Comparison of ENCODE assay signal across 10 mouse cellular contexts in genomic region chr10:78575690-78576089, GRCm38 (mm10). TPM values are rescaled to one million over a fixed set of nuclear protein-coding genes. Genes with fewer than 3 reads are reported as not detected.
DNase-seq lines count a peak whose midpoint lies in the region; ATAC-seq and TF ChIP-seq lines count a peak whose summit lies in the region.
"Had no signal": no experiment of that assay in that cellular context is flagged by ENCODE, and none has a peak within 500 bp of the region (broad histone marks: within the 10 kb centered on the region; RNA-seq: fewer than 3 reads in every experiment).

No protein-coding gene starts in this region.

- 94% methylated on average over 2 of the region's 2 CpGs for WGBS in forebrain, embryonic 10.5 days
- WGBS in forebrain, embryonic 11.5 days: 85% methylated on average over 2 of the region's 2 CpGs
- 59% methylated on average over 2 of the region's 2 CpGs for WGBS in intestine, embryonic 16.5 days
- 67% methylated on average over 2 of the region's 2 CpGs for WGBS in midbrain, embryonic 16.5 days

- peaks cover 35% of the 10 kb centered on the region for H3K36me3 ChIP-seq in forebrain, embryonic 10.5 days (replicated peaks)
- H3K36me3 ChIP-seq in forebrain, embryonic 11.5 days (ENCODE audit: control insufficient read depth, insufficient read depth, low read length): no peaks in the 10 kb centered on the region; the same call in 1 of the 2 replicates
- H3K36me3 ChIP-seq in intestine, embryonic 16.5 days (ENCODE audit: control insufficient read depth, insufficient read depth, low read length): 0 out of 2 replicates have a peak, but pooled peaks cover 3% of the 10 kb centered on the region
- 0 out of 2 replicates have a peak, but pooled peaks cover under 1% of the 10 kb centered on the region for H3K36me3 ChIP-seq in midbrain, embryonic 16.5 days (ENCODE audit: control insufficient read depth, insufficient read depth, low read length)

- H3K9me3 ChIP-seq in forebrain, embryonic 10.5 days: no peaks in the 10 kb centered on the region
- no peaks in the 10 kb centered on the region for H3K9me3 ChIP-seq in forebrain, embryonic 11.5 days (ENCODE audit: control insufficient read depth, low read length)
- no peaks in the 10 kb centered on the region for H3K9me3 ChIP-seq in intestine, embryonic 16.5 days (ENCODE audit: control insufficient read depth, low read length)
- H3K9me3 ChIP-seq in midbrain, embryonic 16.5 days (replicated peaks; ENCODE audit: control insufficient read depth, low read length, poor library complexity, severe bottlenecking): no peaks in the 10 kb centered on the region

- no peak for ATAC-seq in forebrain, embryonic 11.5 days (replicated peaks; ENCODE audit: low FRiP score)
- no peak for ATAC-seq in intestine, embryonic 16.5 days
- ATAC-seq in midbrain, embryonic 16.5 days: no peak

- no peak overlapping the region for H3K9ac ChIP-seq in forebrain, embryonic 11.5 days (ENCODE audit: low read length)
- 0 out of 2 replicates have a peak overlapping the region, but pooled peaks have one; percentile 82 for H3K9ac ChIP-seq in intestine, embryonic 16.5 days (ENCODE audit: low read depth, low read length)
- 0 out of 2 replicates have a peak overlapping the region, but pooled peaks have one; percentile 21 for H3K9ac ChIP-seq in midbrain, embryonic 16.5 days (ENCODE audit: low read depth, low read length)

- H3K4me1 ChIP-seq in forebrain, embryonic 10.5 days: peaks cover 10% of the 10 kb centered on the region
- H3K4me1 ChIP-seq in forebrain, embryonic 11.5 days (replicated peaks; ENCODE audit: control insufficient read depth, insufficient read depth, low read length): no peaks in the 10 kb centered on the region
- 0 out of 2 replicates have a peak, but pooled peaks cover 5% of the 10 kb centered on the region for H3K4me1 ChIP-seq in embryonic fibroblast, embryonic 13.5 days (ENCODE audit: control insufficient read depth, insufficient read depth, low read length)
- peaks cover 4% of the 10 kb centered on the region for H3K4me1 ChIP-seq in intestine, embryonic 16.5 days (ENCODE audit: control insufficient read depth, insufficient read depth, low read length)
- peaks cover 8% of the 10 kb centered on the region for H3K4me1 ChIP-seq in midbrain, embryonic 16.5 days (ENCODE audit: control insufficient read depth, insufficient read depth, low read length)

- intact Hi-C loops in left cerebral cortex, postnatal 4 days (cut with DNase I): no loop called here

- no peak overlapping the region for H3K27ac ChIP-seq in forebrain, embryonic 10.5 days
- no peak overlapping the region for H3K27ac ChIP-seq in forebrain, embryonic 11.5 days (ENCODE audit: low read depth, low read length)
- peak overlapping the region; percentile 82 for H3K27ac ChIP-seq in embryonic fibroblast, embryonic 13.5 days (ENCODE audit: insufficient read depth, low read length)
- no peak overlapping the region; the same call in 1 of the 2 replicates for H3K27ac ChIP-seq in intestine, embryonic 16.5 days (ENCODE audit: low read length)
- no peak overlapping the region for H3K27ac ChIP-seq in midbrain, embryonic 16.5 days (ENCODE audit: low read length)

- no peak for DNase-seq in forebrain, embryonic 10.5 days (ENCODE audit: extremely low spot score, low spot score)
- DNase-seq in forebrain, embryonic 11.5 days (ENCODE audit: low spot score): no peak
- DNase-seq in adrenal gland, postnatal 10 days: peak; percentile 80
- DNase-seq in left cerebral cortex, postnatal 4 days: peak; percentile 97
- no peak for DNase-seq in spleen, adult 18-20 months

- H3K27me3 ChIP-seq in forebrain, embryonic 10.5 days (ENCODE audit: poor library complexity, severe bottlenecking): no peaks in the 10 kb centered on the region
- no peaks in the 10 kb centered on the region for H3K27me3 ChIP-seq in forebrain, embryonic 11.5 days (ENCODE audit: control insufficient read depth, insufficient read depth, low read length)
- no peaks in the 10 kb centered on the region for H3K27me3 ChIP-seq in intestine, embryonic 16.5 days (replicated peaks; ENCODE audit: control insufficient read depth, insufficient read depth, low read length)
- no peaks in the 10 kb centered on the region for H3K27me3 ChIP-seq in midbrain, embryonic 16.5 days (ENCODE audit: control insufficient read depth, insufficient read depth, low read depth, low read length)

- no peak overlapping the region for H3K4me2 ChIP-seq in forebrain, embryonic 11.5 days (ENCODE audit: low read depth, low read length, severe bottlenecking)
- H3K4me2 ChIP-seq in intestine, embryonic 16.5 days (ENCODE audit: low read depth, low read length): peak overlapping the region; percentile 73
- H3K4me2 ChIP-seq in midbrain, embryonic 16.5 days (ENCODE audit: low read length): peak overlapping the region; percentile 80; the same call in 1 of the 2 replicates

- no peak for TF ChIP-seq CTCF in embryonic fibroblast, embryonic 13.5 days (IDR thresholded peaks at IDR 0.05; ENCODE audit: borderline replicate concordance, insufficient read depth, low read length)

- H3K4me3 ChIP-seq in forebrain, embryonic 10.5 days: peak overlapping the region; percentile 71; the same call in 1 of the 2 replicates
- no peak overlapping the region for H3K4me3 ChIP-seq in forebrain, embryonic 11.5 days (ENCODE audit: low read depth, low read length)
- H3K4me3 ChIP-seq in embryonic fibroblast, embryonic 13.5 days (ENCODE audit: insufficient read depth, low read length): peak overlapping the region; percentile 70
- H3K4me3 ChIP-seq in intestine, embryonic 16.5 days (ENCODE audit: low read length): peak overlapping the region; percentile 75
- no peak overlapping the region; the same call in 1 of the 2 replicates for H3K4me3 ChIP-seq in midbrain, embryonic 16.5 days (ENCODE audit: low read depth, low read length)

- TF ChIP-seq POLR2A in embryonic fibroblast, embryonic 13.5 days (IDR thresholded peaks at IDR 0.05; ENCODE audit: low read depth, low read length): 0 out of 2 replicates have a peak, but pooled peaks have one; percentile 17

RNA-seq across cellular contexts. Expression of gene Ilvbl, which starts 1.5 kb away (rescaled TPM):
- 33.0 and 33.3 TPM in 2 replicates for polyA plus RNA-seq in forebrain, embryonic 10.5 days (2016; fragmentation: Nextera tagmentation; extraction: Ambion mirVana)
- 22.6 and 29.4 TPM in 2 replicates for polyA plus RNA-seq in forebrain, embryonic 11.5 days (2014; fragmentation: Nextera tagmentation; extraction: Ambion mirVana)
- total RNA-seq in adrenal gland, postnatal 10 days (2021): 10 to 100 TPM; 54.0 to 55.1 TPM
- polyA plus RNA-seq in embryonic fibroblast, embryonic 13.5 days (2011; ENCODE audit: insufficient read length, low read depth, missing spikeins): 42.7 and 55.5 TPM in 2 replicates
- 83.1 and 85.8 TPM in 2 replicates for polyA plus RNA-seq in intestine, embryonic 16.5 days (2015; fragmentation: Nextera tagmentation; extraction: Ambion mirVana)
- 10 to 100 TPM; 30.0 to 39.9 TPM for total RNA-seq in left cerebral cortex, postnatal 4 days (2021)
- polyA plus RNA-seq in midbrain, embryonic 16.5 days (2015; fragmentation: Nextera tagmentation; extraction: Ambion mirVana): 66.1 and 81.4 TPM in 2 replicates

RNA-seq across cellular contexts. Expression of gene Syde1, which starts 16.1 kb away (rescaled TPM):
- 13.3 and 14.8 TPM in 2 replicates for polyA plus RNA-seq in forebrain, embryonic 10.5 days (2016; fragmentation: Nextera tagmentation; extraction: Ambion mirVana)
- 13.5 and 14.3 TPM in 2 replicates for polyA plus RNA-seq in forebrain, embryonic 11.5 days (2014; fragmentation: Nextera tagmentation; extraction: Ambion mirVana)
- 10 to 100 TPM; 27.3 to 29.2 TPM for total RNA-seq in adrenal gland, postnatal 10 days (2021)
- 50.5 and 52.8 TPM in 2 replicates for polyA plus RNA-seq in embryonic fibroblast, embryonic 13.5 days (2011; ENCODE audit: insufficient read length, low read depth, missing spikeins)
- 12.5 and 13.4 TPM in 2 replicates for polyA plus RNA-seq in intestine, embryonic 16.5 days (2015; fragmentation: Nextera tagmentation; extraction: Ambion mirVana)
- 1 to 10 TPM; 4.1 to 4.7 TPM for total RNA-seq in left cerebral cortex, postnatal 4 days (2021)
- 2.9 and 3.0 TPM in 2 replicates for polyA plus RNA-seq in midbrain, embryonic 16.5 days (2015; fragmentation: Nextera tagmentation; extraction: Ambion mirVana)

RNA-seq across cellular contexts. Expression of gene Olfr1357, which starts 42.2 kb away (rescaled TPM):
- polyA plus RNA-seq in forebrain, embryonic 10.5 days (2016; fragmentation: Nextera tagmentation; extraction: Ambion mirVana): not detected in 2 replicates
- not detected in 2 replicates for polyA plus RNA-seq in forebrain, embryonic 11.5 days (2014; fragmentation: Nextera tagmentation; extraction: Ambion mirVana)
- not detected for total RNA-seq in adrenal gland, postnatal 10 days (2021)
- not detected in 2 replicates for polyA plus RNA-seq in embryonic fibroblast, embryonic 13.5 days (2011; ENCODE audit: insufficient read length, low read depth, missing spikeins)
- not detected in 2 replicates for polyA plus RNA-seq in intestine, embryonic 16.5 days (2015; fragmentation: Nextera tagmentation; extraction: Ambion mirVana)
- not detected for total RNA-seq in left cerebral cortex, postnatal 4 days (2021)
- not detected in 2 replicates for polyA plus RNA-seq in midbrain, embryonic 16.5 days (2015; fragmentation: Nextera tagmentation; extraction: Ambion mirVana)
- total RNA-seq: gastrocnemius, postnatal 4 days had no signal
- polyA plus RNA-seq: testis, adult 2 months had no signal

RNA-seq across cellular contexts. Expression of gene Olfr1358, which starts 58.5 kb away (rescaled TPM):
- polyA plus RNA-seq in forebrain, embryonic 10.5 days (2016; fragmentation: Nextera tagmentation; extraction: Ambion mirVana): not detected in 2 replicates
- not detected in 2 replicates for polyA plus RNA-seq in forebrain, embryonic 11.5 days (2014; fragmentation: Nextera tagmentation; extraction: Ambion mirVana)
- not detected for total RNA-seq in adrenal gland, postnatal 10 days (2021)
- polyA plus RNA-seq in embryonic fibroblast, embryonic 13.5 days (2011; ENCODE audit: insufficient read length, low read depth, missing spikeins): not detected in 2 replicates
- polyA plus RNA-seq in intestine, embryonic 16.5 days (2015; fragmentation: Nextera tagmentation; extraction: Ambion mirVana): not detected in 2 replicates
- not detected for total RNA-seq in left cerebral cortex, postnatal 4 days (2021)
- not detected in 2 replicates for polyA plus RNA-seq in midbrain, embryonic 16.5 days (2015; fragmentation: Nextera tagmentation; extraction: Ambion mirVana)
- total RNA-seq: gastrocnemius, postnatal 4 days had no signal

Comparison
In these comparisons a context has a peak if more than half of its experiments do, and no peak if none do; other contexts are left out.
1. H3K4me3 ChIP-seq: peak in forebrain, embryonic 10.5 days (single experiment), embryonic fibroblast, embryonic 13.5 days (single experiment) and intestine, embryonic 16.5 days (single experiment); none in forebrain, embryonic 11.5 days (single experiment) and midbrain, embryonic 16.5 days (single experiment).
2. DNase-seq: peak in adrenal gland, postnatal 10 days (single experiment) and left cerebral cortex, postnatal 4 days (single experiment); none in forebrain, embryonic 10.5 days (single experiment), forebrain, embryonic 11.5 days (single experiment) and spleen, adult 18-20 months (0 of 2).